13 mouse cellular contexts compared by ENCODE assay signal in genomic region chr1:93033989-93034388, GRCm38 (mm10). TPM values are rescaled to one million over a fixed set of nuclear protein-coding genes. Genes with fewer than 3 reads are reported as not detected.
A peak's percentile ranks its signal among the peaks of the same experiment; 100 is the strongest.
DNase-seq lines count a peak whose midpoint lies in the region; ATAC-seq and TF ChIP-seq lines count a peak whose summit lies in the region.
"Had no signal": no experiment of that assay in that cellular context is flagged by ENCODE, and none has a peak within 500 bp of the region (broad histone marks: within the 10 kb centered on the region; RNA-seq: fewer than 3 reads in every experiment).

No protein-coding gene starts in this region.

- ATAC-seq in heart, postnatal 0 days (ENCODE audit: insufficient read depth, low read depth), result 0 out of 2 replicates have a peak, but pooled peaks have one; percentile 28
- peak; percentile 97 for ATAC-seq in liver, embryonic 14.5 days (ENCODE audit: insufficient read depth)
- ATAC-seq: midbrain, embryonic 16.5 days had no signal

- DNase-seq in heart, postnatal 0 days (ENCODE audit: low spot score), result no peak
- DNase-seq in heart, adult 18-20 months, result no peak
- DNase-seq in ovary, postnatal 36 days (ENCODE audit: low spot score), result peak; percentile 50
- no peak for DNase-seq in ovary, postnatal 10 days (ENCODE audit: low spot score)
- DNase-seq in liver, embryonic 14.5 days (ENCODE audit: low read depth in 3 of 3, low spot score in 3 of 3), result peak; percentile 27 to 66 (median 58)
- DNase-seq in frontal cortex, postnatal 36 days (ENCODE audit: low spot score in 2 of 2), result no peak
- no peak for DNase-seq in cerebellum, adult 11-12 months
- DNase-seq: adrenal gland, postnatal 36 days; cerebellum, postnatal 36 days; lung, postnatal 14 days had no signal

- no peaks in the 10 kb centered on the region for H3K27me3 ChIP-seq in heart, postnatal 0 days (ENCODE audit: control insufficient read depth, insufficient read depth, low read length)
- H3K27me3 ChIP-seq in liver, embryonic 14.5 days (ENCODE audit: control insufficient read depth, insufficient read depth, low read length), result no peaks in the 10 kb centered on the region

- no peaks in the 10 kb centered on the region for H3K9me3 ChIP-seq in heart, postnatal 0 days (replicated peaks; ENCODE audit: control insufficient read depth, low read length)
- H3K9me3 ChIP-seq in liver, embryonic 14.5 days (ENCODE audit: control insufficient read depth, low read length), result no peaks in the 10 kb centered on the region

- TF ChIP-seq CTCF in heart, postnatal 0 days (IDR thresholded peaks at IDR 0.05; ENCODE audit: low read depth), result peak; percentile 41
- peak; percentile 67 for TF ChIP-seq CTCF in liver, embryonic 14.5 days (IDR thresholded peaks at IDR 0.05; ENCODE audit: low read depth)

- H3K4me2 ChIP-seq in heart, postnatal 0 days (ENCODE audit: low read depth, low read length), result no peak overlapping the region
- H3K4me2 ChIP-seq in liver, embryonic 14.5 days (ENCODE audit: low read depth), result peak overlapping the region; percentile 49

- H3K27ac ChIP-seq in heart, postnatal 0 days (ENCODE audit: low read depth), result no peak overlapping the region
- H3K27ac ChIP-seq in liver, embryonic 14.5 days, result peak overlapping the region; percentile 32; the same call in 1 of the 2 replicates

- H3K4me3 ChIP-seq in heart, postnatal 0 days (ENCODE audit: low read depth, low read length), result no peak overlapping the region
- H3K4me3 ChIP-seq in liver, embryonic 14.5 days (ENCODE audit: insufficient read depth in 1 of 2, low read depth in 2 of 2, low read length in 2 of 2), result no peak overlapping the region

- no peak for TF ChIP-seq EP300 in heart, postnatal 0 days (IDR thresholded peaks at IDR 0.05; ENCODE audit: low read depth)
- TF ChIP-seq EP300 in liver, embryonic 14.5 days (IDR thresholded peaks at IDR 0.05; ENCODE audit: low read depth), result peak; percentile 54

- H3K9ac ChIP-seq in heart, postnatal 0 days (replicated peaks; ENCODE audit: low read depth, low read length), result no peak overlapping the region
- peak overlapping the region; percentile 41; the same call in 1 of the 2 replicates for H3K9ac ChIP-seq in liver, embryonic 14.5 days (replicated peaks)

- H3K36me3 ChIP-seq in heart, postnatal 0 days (replicated peaks; ENCODE audit: control insufficient read depth, insufficient read depth, low read length), result no peaks in the 10 kb centered on the region
- H3K36me3 ChIP-seq in liver, embryonic 14.5 days (replicated peaks; ENCODE audit: control insufficient read depth, insufficient read depth, low read depth), result no peaks in the 10 kb centered on the region

- H3K4me1 ChIP-seq in heart, postnatal 0 days (ENCODE audit: control insufficient read depth, insufficient read depth), result peaks cover 22% of the 10 kb centered on the region
- peaks cover 7 to 12% of the 10 kb centered on the region in 2 experiments for H3K4me1 ChIP-seq in liver, embryonic 14.5 days (replicated peaks; ENCODE audit: control insufficient read depth in 2 of 2, insufficient read depth in 2 of 2, low read length in 1 of 2)

- 27% methylated on average over 8 of the region's 8 CpGs for WGBS in heart, postnatal 0 days
- WGBS in liver, embryonic 14.5 days (ENCODE audit: insufficient replicate concordance), result 27% methylated on average over 8 of the region's 8 CpGs

RNA-seq across cellular contexts. Expression of gene Aqp12, which starts 27.9 kb away (rescaled TPM):
- total RNA-seq in heart, postnatal 0 days (2014; rRNA removed; ENCODE audit: low replicate concordance), result not detected in 2 replicates
- not detected in 2 replicates for polyA plus RNA-seq in heart, postnatal 0 days (2015; fragmentation: Nextera tagmentation; extraction: Ambion mirVana)
- not detected for total RNA-seq in heart, adult 18-20 months (2021)
- polyA plus RNA-seq in liver, embryonic 14.5 days (2012; rRNA removed), result not detected in 2 replicates
- polyA plus RNA-seq in liver, embryonic 14.5 days (2014; fragmentation: Nextera tagmentation; extraction: Ambion mirVana), result not detected in 2 replicates
- total RNA-seq: adrenal gland, postnatal 36 days; gastrocnemius, adult 8-10 months had no signal
- polyA plus RNA-seq: midbrain, embryonic 16.5 days; thymus, postnatal 0 days had no signal

Comparison
In these comparisons a context has a peak if more than half of its experiments do, and no peak if none do; other contexts are left out.
1. DNase-seq: peak in ovary, postnatal 36 days (single experiment) and liver, embryonic 14.5 days (3 of 3); none in heart, postnatal 0 days (single experiment), heart, adult 18-20 months (0 of 2), ovary, postnatal 10 days (single experiment), frontal cortex, postnatal 36 days (0 of 2) and cerebellum, adult 11-12 months (single experiment).